Mouse (Mus musculus): Measurements from ENCODE around the gene Timd4.

GRCm38 (mm10) chr11:46847827-46848220 is 37.2 kb downstream of the Timd4 start:
- TF ChIP-seq CTCF (conservative IDR thresholded peaks at IDR 0.05; ENCODE audit: low read length) (no peak), NANOG (IDR thresholded peaks at IDR 0.05; ENCODE audit: borderline replicate concordance, low read length) (no peak), POU5F1 (IDR thresholded peaks at IDR 0.05; ENCODE audit: borderline replicate concordance, low read length) (no peak)

All from E14TG2a.4 (cell line).